Mouse (Mus musculus): ENCODE results near the gene Myoz1.

Gene Myoz1

DNA sequence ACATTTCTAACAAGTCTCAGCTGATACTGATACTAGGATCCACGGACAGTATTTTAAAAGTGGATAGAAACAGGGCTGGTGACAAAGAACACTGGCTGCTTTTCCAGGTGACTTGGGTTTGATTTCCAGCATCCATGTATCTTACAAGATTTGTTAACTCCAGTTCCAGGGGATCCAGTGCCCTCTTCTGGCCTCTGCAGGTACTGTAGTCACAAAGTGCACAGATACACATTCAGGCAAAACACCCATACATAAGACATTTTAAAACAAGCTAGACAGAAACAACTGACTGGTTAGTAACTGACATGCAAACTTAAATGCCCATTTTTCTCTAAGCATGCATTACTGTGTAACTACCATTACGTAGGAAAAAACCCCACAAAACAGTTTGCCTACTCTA, 16.6 kb upstream of the Myoz1 start:
- DNase-seq (ENCODE audit: low spot score), result peak; percentile 33

DNA sequence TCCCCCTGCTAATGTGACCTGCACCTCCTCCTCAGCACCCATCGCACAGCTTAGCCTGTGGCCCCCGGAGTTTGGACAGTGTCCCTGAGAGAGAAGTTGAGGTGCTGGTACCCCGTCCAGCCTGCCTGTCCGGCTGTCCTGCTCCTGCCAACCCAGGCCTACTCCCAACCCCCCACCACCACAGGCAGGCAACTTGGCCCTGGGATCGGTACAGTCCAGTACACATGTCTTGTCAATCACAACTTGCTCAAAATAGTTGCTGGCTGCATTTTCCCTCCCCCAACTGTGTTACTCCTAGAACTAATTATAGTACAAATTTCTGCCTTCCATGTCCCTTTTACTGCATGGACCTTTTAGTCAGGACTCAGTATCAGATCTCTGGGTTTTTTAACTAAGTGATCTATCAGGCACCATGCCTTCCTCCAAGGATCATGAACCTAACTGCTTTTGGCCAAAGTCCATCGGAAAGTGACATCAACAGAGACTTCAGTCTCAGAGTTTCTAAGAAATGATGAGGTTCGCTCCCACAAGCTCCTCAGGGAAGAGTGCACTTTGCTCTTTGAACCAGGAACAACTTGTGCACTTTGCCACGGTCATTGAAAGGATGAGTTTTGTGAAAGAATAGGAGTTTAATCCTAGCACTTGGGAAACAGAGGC, 11.9 kb upstream of the Myoz1 start, which contains the start of gene Synpo2l:
Gene Synpo2l, minus strand, starts transcription at position 201 of the 657 bp plus-strand sequence.
- no peak for DNase-seq (ENCODE audit: low spot score)

DNA sequence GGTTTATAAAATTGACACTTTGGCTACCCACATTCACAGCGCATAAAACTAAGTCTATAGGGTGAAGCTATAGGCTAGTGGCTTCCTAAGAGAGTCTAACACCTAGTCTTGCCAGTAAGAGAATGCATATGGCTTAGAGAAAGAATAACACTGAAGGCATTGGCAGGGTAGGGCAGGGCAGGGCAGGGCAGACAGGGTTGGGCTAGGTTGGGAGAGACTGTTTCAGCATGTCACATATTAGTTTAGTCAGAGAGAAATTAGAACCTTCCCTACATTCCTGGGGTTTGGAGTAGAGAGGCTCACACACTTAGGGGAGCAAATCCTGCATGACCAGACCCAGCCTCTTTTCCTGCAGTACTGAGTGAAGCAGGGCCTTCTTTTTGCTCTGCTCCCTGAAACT, 11.1 kb upstream of the Myoz1 start:
- DNase-seq (ENCODE audit: low spot score), result no peak

DNA sequence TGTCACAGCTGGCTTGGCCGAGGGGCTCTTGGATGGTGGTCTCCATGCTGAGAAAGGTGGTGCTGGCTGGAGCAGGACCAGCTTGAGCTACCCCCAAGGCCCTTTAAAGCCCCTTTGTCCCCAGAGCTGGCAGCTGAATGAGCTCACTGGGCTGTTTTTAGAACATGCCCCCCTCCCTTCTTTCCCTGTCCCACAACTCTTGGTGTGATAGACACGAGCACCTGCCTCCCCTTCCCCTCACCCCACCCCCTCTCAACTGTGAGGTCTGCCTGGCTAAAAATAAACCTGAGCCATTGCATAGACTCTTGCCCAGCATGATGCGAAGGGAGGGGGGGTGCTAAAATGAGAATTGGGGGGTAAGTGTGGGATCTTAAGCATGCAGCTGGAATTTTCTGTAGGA, 8.1 kb upstream of the Myoz1 start:
- DNase-seq (ENCODE audit: low spot score), result no peak

DNA sequence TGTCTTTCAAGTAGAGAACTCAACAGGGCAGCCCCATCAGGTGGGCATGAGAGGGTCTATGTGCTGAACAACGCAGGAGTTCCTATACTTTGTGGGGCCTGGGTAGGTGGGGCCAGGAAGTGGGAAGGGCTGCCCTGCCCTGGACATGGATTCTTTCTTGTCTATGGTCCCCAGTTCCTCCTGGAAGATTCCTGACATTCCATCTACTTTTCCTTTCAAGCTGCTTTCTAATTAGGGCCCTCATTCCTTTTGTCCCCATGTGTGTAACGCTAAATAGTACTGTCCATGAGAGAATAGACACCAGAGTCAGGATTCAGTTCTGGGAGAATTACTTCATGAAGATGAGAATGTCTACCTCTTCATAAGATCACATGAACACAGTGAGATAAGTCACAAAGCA, 7.3 kb upstream of the Myoz1 start:
- no peak for DNase-seq (ENCODE audit: low spot score)

DNA sequence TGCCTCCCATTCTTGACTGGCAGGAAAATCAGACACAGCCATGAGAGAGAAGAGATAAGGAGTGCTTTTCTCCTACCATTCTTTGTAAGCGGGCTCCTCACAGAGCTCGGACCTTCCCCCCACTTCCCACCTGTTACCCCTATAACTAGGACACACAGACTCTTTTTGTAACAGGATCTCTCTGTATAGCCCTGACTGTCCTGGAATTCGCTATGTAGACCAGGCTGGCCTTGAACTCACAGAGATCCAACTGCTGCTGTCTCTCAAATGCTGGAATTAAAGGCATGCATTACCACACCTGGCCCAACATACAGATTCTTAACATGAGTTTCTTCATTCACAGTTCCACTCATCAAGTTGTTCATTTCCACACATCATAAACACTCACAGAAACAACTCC, 6.4 kb upstream of the Myoz1 start:
- no peak for DNase-seq (ENCODE audit: low spot score)

DNA sequence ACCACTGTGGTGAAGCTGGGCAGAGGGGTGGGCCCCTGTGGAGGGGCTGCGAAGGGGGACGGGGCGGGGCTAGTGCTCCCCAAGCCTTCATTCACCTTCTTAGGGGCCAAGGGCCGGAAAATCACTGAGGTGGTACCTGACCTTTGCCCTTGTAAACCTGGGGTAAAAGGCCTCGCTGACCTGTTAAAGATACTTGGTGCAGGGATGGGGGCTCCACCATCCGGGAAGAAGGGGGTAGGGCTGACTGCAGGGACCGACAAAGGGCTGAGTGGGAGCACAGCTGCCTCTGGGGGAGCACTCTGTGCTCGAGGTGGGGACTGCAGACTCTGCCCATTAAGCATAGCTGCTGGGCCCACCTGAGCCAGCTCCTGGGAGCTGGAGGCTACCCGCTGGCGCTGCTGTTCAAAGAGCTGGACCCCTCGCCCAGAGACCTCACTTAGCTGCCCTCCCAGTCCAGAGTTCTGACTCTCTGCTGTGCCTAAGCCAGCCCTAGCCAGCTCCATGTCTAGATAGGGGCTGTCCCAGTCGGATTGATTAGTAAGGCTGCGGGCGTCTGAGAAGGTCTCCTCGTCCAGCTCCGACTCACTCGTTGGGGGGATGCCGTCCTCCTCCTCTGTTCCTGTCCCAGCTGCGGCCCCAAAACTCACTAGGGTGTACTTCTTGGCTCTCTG, 5.5 kb upstream of the Myoz1 start:
- DNase-seq (ENCODE audit: low spot score), result peak; percentile 23

DNA sequence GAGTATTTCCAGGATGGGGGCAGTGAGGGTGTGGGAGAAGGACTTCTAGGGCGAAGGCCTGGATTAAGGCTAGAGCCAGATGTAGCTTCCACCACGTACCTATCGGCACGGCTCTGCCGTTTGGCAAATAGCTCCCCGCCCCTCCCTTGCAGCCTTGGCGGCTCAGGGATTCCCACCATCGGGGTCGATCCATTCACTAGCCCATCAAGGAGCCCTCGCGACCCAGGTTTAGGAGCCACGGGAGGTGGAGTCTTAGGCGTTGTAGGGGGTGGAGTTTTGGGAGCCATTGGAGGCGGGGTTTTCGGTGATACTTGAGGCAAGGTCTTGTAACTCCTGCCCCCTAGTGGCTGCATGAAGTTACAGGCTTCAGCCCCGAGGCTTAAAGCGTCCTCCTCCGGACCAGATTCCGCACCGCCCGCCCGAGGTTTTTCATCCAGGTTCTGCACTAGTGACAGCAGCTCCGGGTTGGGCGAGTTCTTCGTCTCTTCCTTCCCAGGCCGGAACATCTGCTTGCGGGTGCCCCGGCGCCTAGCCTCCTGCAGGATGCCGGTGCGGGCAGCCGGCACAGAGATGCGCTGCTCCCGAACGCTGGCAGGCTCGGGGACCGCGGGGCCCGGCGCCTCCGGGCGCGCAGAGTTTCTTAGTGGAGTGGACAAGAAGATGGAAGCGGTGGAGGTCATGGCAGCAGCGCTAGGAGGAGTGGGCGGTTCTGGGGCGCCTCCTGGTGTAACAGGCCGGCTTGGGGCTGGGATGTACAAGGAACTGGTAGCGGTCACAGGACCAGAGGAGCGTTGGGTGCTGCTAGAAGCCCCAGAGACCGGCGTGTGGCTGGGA, 4.7 kb upstream of the Myoz1 start:
- peak; percentile 99 for DNase-seq (ENCODE audit: low spot score)

DNA sequence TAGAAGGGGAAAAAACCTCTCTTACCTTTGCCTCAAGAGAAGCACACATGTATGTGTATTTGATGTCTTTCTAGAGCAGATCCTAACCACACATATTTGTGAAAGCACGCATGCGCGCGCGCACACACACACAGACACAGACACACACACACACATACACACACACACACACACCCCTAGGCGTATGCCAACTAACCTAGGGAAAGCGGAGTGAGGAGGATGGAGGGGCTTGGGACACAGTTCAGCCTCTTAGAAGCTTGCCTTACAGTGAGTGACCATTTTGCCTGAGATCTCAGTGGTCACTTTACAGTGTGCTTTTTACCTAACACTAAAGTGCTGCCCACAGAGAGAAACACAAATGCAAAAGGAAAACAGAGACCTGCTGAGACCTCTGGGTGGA, 3.3 kb upstream of the Myoz1 start:
- no peak for DNase-seq (ENCODE audit: low spot score)

DNA sequence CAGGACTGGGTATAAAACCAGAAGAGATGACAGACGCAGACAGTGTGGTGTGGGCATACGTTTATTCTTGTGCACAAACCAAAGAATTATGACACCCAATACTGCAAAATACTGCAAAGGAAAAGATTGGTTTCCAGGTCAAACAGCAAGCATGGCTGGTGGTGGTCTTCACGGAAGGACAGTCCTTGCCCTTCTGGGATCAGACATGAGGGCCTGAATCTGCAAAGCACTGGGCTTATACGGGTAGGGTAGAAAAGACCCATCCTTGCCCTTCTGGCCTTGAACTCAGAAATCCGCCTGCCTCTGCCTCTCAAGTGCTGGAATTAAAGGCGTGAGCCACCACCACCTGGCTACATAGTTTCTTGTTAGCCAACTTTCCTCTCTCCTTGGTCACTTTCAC, 2.6 kb upstream of the Myoz1 start:
- no peak for DNase-seq (ENCODE audit: low spot score)

DNA sequence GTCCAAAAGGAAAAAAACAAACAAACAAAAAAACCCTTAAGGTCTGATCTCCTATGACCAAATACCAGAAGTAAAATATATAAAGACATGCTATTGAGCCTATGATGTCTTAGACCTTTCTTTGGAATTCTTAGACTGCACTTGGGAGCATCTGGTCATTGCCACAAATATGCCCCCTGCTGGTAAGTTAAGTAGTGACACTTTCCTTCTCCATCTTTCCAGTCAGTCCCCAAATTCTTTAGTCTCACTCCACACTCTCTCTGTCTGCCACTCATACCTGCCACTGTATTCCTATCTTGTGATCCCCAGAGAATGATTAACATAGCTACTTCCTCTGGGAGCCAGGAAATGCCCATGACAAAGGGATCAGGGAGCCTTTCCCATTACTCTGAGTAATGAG, 2.0 kb upstream of the Myoz1 start:
- DNase-seq (ENCODE audit: low spot score), result peak; percentile 74

DNA sequence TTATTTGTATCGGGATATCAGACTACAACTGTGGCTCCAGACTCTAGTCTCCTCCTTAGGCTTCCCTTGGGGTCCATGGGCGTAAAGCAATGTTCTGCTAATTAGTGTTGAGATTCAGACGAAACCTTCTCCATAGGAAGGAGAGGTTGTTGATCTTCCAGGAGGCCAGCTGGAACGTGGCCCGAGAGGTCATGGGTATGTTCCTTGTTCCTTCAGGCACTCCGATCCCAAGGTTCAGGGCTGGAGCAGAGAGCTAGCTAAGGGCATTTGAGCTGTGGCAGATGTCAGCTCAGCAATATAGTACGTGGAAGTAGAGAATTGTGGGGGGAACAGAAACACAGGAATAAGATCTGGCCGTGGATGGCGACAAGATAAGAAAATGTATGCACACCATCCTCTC, 609 bp downstream of the Myoz1 start:
- no peak for DNase-seq (ENCODE audit: low spot score)

DNA sequence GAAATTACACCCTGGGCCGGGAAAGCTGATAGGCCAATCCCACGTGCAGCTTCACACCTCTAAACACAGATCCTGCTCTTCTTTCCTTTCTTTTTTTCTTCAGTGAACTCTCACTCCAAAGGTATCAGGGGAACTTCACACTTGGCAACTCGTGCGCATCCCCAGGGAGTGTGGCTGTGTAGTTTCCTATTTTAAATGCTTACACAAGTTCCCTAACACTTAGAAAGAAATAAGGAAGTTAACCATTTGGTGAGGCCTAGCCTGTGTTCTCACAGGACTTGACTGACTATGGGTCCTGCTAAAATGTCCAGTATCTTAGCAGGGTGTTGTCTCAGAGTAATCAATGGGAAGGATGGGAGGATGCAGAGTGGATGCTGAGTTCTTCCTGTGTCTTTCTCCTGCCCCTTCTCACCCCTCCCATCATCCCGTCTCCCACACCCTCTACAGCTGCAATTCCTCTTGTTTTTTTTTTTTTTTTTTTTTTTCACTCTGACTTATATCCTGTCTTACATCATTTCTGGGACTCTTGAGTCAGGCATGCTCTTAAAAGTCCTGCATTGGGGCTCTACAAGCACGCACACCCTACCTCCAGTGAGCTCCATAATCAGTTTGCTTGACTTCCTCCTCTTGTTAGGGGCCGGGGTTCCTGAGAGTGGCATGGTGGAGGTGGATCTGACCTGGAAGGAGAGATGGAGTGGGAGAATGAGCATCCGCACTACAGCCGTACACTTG, 1.5 kb downstream of the Myoz1 start:
- DNase-seq (ENCODE audit: low spot score), result no peak

DNA sequence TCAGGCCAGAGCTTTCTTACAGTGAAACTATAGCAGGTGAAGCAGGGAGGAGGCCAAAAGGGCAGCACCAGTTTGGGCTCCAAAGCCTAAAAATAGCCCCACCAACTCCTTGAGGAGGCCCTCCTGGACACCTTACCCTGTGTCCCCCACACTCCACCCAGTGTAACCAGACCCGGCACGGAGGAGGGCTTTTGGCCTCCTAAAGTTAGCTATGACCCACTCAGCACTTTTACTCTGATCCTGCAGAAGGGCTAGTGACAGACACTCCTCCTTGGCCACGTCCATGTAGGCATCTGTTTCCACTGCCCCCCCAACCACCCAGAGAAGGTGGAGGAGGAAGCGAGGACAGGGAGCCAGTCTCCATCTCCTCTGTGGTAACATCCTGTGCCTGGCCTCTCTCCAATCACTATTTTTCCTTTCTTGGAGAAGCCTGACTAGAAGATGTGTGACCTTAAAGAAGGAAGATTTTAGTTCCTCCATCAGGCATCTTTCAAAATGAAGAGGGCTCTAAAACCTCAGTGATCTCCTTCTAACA, 4.6 kb downstream of the Myoz1 start:
- no peak for DNase-seq (ENCODE audit: low spot score)

DNA sequence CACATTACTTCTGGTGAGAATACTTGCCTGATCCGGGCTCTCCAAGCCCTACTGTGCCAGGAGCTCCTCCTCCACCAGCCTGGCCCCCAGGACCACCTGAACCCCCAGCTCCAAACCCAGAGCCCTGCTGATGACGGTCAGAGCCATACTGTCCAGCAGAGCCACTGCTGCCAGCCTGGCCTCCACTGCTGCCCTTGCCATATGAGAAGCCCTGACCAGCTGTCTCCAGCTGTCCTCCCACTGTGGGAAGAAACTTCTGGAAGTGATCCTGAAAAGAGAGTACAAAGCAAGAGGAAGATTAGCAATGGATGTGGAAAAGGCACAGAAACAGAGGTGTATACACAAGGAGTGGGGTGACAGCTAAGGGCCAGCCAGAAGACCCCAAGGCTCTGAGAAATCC, 5.3 kb downstream of the Myoz1 start:
- DNase-seq (ENCODE audit: low spot score), result no peak

DNA sequence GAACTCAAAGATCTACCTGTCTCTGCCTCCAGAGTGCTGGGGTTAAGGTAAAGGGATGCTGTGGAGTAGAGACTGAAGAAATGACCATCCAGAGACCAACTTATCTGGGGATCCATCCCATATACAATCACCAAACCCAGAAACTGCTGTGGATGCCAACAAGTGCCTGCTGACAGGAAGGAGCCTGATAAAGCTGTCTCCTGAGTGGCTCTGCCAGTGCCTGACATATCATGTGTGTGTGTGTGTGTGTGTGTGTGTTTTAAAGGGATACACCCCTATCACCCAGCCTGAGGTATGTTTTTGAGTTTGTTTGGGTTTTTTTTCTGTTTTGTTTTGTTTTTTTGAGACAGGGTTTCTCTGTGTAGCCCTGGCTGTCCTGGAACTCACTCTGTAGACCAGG, 10.0 kb downstream of the Myoz1 start:
- DNase-seq (ENCODE audit: low spot score), result no peak

DNA sequence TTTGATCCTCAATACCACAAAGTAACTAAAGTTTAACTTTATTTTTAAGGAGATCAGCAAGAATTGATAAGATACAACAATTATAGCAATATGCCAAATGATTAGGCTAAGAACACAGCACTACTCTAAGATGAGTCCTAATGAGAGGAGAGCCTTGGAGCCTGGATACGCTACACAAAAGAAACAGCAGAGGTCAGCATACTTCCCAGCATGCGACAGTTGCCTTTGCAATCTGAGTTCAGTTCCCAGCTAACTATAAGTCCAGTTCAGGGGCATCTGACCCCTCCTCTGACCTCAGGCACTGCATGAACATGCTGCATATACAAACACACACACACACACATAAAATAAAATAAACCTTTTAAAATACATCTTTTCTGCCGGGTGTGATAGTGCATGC, 10.8 kb downstream of the Myoz1 start:
- peak; percentile 32 for DNase-seq (ENCODE audit: low spot score)

DNA sequence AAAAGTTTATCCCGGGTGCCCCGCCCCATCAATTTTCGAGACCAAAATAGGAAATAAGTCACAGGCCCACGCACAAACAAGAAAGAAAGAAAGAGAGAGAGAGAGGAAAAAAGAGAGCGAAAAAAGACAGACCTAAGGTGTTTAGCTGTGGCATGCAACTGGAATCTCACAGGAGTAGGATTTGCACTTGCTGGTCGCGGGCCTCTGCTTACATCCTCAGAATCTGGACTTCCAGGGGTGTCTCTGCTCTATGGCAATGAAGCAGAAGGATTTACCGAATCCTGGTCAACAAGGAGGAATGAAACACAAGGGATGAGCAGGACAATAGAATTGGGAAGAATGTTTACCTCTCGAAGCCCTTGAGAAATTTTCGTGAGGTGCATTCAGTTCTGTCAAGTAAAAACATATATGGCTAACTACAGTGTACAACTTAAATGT, 14.9 kb downstream of the Myoz1 start:
- DNase-seq (ENCODE audit: low spot score), result peak; percentile 27

DNA sequence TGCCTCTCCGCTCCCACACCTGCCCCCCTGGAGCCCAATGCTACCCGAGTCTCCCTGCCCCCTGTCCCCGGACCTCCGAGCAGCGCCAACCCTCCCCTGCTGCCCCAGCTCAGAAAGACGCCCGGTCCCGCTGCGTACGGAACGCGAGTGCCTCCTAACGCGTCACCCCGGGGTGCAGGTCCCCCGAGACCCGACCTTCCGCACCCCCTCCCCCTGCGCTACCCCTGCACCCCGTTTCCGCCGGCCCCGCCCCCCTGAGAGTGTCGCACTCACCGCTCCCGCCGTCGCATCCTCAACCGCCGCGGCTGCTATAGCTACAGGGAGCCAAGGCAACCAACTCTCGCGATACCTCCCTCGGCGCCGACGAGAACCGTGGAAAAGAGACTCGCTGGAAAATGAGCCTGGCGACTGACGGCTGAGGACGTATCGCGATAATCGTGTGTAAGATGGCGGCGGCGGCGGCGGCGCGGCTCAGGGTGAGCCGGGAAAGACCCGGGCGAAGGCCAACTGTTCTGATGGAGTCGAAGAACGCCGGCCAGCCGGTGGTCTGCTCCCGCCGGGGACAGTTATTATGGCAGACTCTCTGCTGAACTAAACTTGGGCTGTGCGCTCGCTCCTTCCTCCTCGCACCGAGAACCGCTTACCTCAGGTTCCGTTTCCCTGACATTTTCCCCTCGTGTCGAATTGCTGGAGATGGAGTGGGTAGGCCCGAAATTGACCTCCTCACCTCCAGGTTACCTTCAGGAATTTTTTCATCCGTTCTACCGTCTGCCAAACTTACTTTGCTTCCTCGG, 15.5 kb downstream of the Myoz1 start, which contains the start of gene Usp54:
Gene Usp54, minus strand, starts transcription at position 420 of the 794 bp plus-strand sequence.
- peak; percentile 100 for DNase-seq (ENCODE audit: low spot score)

DNA sequence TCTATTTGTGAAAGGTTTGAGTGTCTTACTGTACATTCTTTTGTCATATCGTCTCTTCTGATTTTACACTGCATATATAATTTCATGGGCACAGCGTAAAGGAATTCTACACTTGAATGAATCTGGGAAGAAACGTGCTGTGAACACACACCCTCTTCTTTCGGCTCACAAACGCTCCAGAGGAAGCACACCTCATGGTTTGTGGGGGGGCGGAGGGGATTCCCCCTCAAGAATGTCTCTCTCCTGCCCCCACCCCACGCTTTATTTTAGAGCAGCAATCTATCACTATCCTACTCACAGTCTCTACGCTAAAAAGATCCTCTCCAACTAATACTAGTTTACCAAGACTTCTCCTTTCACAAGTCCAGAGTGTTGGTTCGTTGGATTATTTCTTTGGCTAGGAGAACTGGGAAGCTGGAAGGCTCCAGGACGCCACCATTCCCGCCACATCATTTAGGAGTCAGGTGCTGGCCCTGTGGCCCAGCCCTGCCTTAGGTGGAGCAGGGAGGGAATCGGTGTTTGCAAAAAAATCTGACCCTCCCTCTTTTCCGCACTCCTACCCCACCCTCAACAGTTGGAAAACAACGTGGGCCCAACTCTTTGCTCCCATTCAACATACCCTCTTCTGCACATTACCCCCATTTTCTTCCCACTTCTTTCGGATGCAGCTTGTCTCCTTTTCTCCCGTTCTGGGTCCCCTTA, 16.3 kb downstream of the Myoz1 start:
- peak; percentile 40 for DNase-seq (ENCODE audit: low spot score)

DNA sequence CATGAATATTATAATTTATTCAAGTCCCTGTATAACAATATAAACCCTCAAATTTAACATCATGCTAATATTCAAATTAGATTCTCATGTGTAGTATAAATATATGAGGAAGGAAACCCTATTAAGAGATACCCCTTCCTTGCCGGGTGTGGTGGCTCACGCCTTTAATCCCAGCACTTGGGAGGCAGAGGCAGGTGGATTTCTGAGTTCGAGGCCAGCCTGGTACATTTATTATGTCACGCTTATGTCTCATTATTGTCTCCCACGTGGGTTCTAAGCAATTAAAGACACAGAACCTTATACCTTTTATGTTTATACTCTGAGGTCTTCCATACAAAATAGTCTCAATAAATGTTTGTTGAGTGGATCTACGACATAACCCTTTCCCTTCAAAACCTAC, 17.6 kb downstream of the Myoz1 start:
- DNase-seq (ENCODE audit: low spot score), result no peak
